Mouse (Mus musculus): ENCODE measurements around the gene Grhpr. TPM values are rescaled to one million over a fixed set of nuclear protein-coding genes. Genes with fewer than 3 reads are reported as not detected.

Gene Grhpr
- polyA plus RNA-seq, 2 experiments, result 50.1 to 75.7 TPM

- no peak overlapping the region for H3K4me3 ChIP-seq (ENCODE audit: insufficient read depth in 1 of 2, low read depth in 2 of 2, low read length in 2 of 2)
- H3K36me3 ChIP-seq (replicated peaks; ENCODE audit: control insufficient read depth, insufficient read depth, low read depth), result peaks cover 15% of the 10 kb centered on the region
- H3K27ac ChIP-seq, result no peak overlapping the region
- DNase-seq (ENCODE audit: low read depth in 3 of 3, low spot score in 3 of 3), result no peak
- TF ChIP-seq CTCF (IDR thresholded peaks at IDR 0.05; ENCODE audit: low read depth), result 0 out of 2 replicates have a peak, but pooled peaks have one; percentile 15
- no peak for TF ChIP-seq EP300 (IDR thresholded peaks at IDR 0.05; ENCODE audit: low read depth)
- WGBS (ENCODE audit: insufficient replicate concordance), result 88% methylated on average over 18 of the region's 18 CpGs
- no peak for ATAC-seq (ENCODE audit: insufficient read depth)
- no peak overlapping the region for H3K9ac ChIP-seq (replicated peaks)
- no peak overlapping the region for H3K4me2 ChIP-seq (ENCODE audit: low read depth)
- H3K27me3 ChIP-seq (ENCODE audit: control insufficient read depth, insufficient read depth, low read length), result no peaks in the 10 kb centered on the region
- H3K4me1 ChIP-seq (replicated peaks; ENCODE audit: control insufficient read depth in 2 of 2, insufficient read depth in 2 of 2, low read length in 1 of 2), result peaks cover 14 to 28% of the 10 kb centered on the region in 2 experiments
- no peaks in the 10 kb centered on the region for H3K9me3 ChIP-seq (ENCODE audit: control insufficient read depth, low read length)
These were observed 13.6 kb downstream of the Grhpr start for GRCm38 (mm10) chr4:44994776-44995175.

- no peaks in the 10 kb centered on the region for H3K9me3 ChIP-seq (ENCODE audit: control insufficient read depth, low read length)
- H3K36me3 ChIP-seq (replicated peaks; ENCODE audit: control insufficient read depth, insufficient read depth, low read depth), result peaks cover 8% of the 10 kb centered on the region
- H3K4me3 ChIP-seq (ENCODE audit: insufficient read depth in 1 of 2, low read depth in 2 of 2, low read length in 2 of 2), result no peak overlapping the region
- no peak for ATAC-seq (ENCODE audit: insufficient read depth)
- TF ChIP-seq EP300 (IDR thresholded peaks at IDR 0.05; ENCODE audit: low read depth) (no peak), CTCF (IDR thresholded peaks at IDR 0.05; ENCODE audit: low read depth) (no peak)
- WGBS (ENCODE audit: insufficient replicate concordance), result 70% methylated on average over 3 of the region's 3 CpGs
- H3K4me1 ChIP-seq (replicated peaks; ENCODE audit: control insufficient read depth in 2 of 2, insufficient read depth in 2 of 2, low read length in 1 of 2), result peaks cover 14 to 28% of the 10 kb centered on the region in 2 experiments
- no peak overlapping the region for H3K27ac ChIP-seq
- H3K9ac ChIP-seq (replicated peaks), result no peak overlapping the region
- no peaks in the 10 kb centered on the region for H3K27me3 ChIP-seq (ENCODE audit: control insufficient read depth, insufficient read depth, low read length)
- DNase-seq (ENCODE audit: low read depth in 3 of 3, low spot score in 3 of 3), result no peak
- H3K4me2 ChIP-seq (ENCODE audit: low read depth), result no peak overlapping the region
These were observed 16.9 kb downstream of the Grhpr start for GRCm38 (mm10) chr4:44998071-44998470.

- no peak for ATAC-seq (ENCODE audit: insufficient read depth)
These were observed 18.8 kb downstream of the Grhpr start for GRCm38 (mm10) chr4:45000001-45000400.

GRCm38 (mm10) chr4:45005452-45005851 lies 24.3 kb downstream of the Grhpr start:
- Histone ChIP-seq H3K4me3 (ENCODE audit: insufficient read depth in 1 of 2, low read depth in 2 of 2, low read length in 2 of 2) (no peak overlapping the region), H3K36me3 (replicated peaks; ENCODE audit: control insufficient read depth, insufficient read depth, low read depth) (no peaks in the 10 kb centered on the region), H3K4me2 (ENCODE audit: low read depth) (no peak overlapping the region), H3K27me3 (ENCODE audit: control insufficient read depth, insufficient read depth, low read length) (no peaks in the 10 kb centered on the region), H3K9me3 (ENCODE audit: control insufficient read depth, low read length) (no peaks in the 10 kb centered on the region), H3K27ac (no peak overlapping the region), H3K4me1 (replicated peaks; ENCODE audit: control insufficient read depth in 2 of 2, insufficient read depth in 2 of 2, low read length in 1 of 2) (peaks cover 6 to 9% of the 10 kb centered on the region in 2 experiments), H3K9ac (replicated peaks) (no peak overlapping the region)
- no peak for DNase-seq (ENCODE audit: low read depth in 3 of 3, low spot score in 3 of 3)
- TF ChIP-seq CTCF (IDR thresholded peaks at IDR 0.05; ENCODE audit: low read depth) (no peak), EP300 (IDR thresholded peaks at IDR 0.05; ENCODE audit: low read depth) (no peak)
- WGBS (ENCODE audit: insufficient replicate concordance), result 56% methylated on average over 3 of the region's 3 CpGs
- ATAC-seq (ENCODE audit: insufficient read depth), result no peak

More at GRCm38 (mm10) chr4:45000001-45000400, 18.8 kb downstream of the Grhpr start:
- 80% methylated on average over 6 of the region's 6 CpGs for WGBS (ENCODE audit: insufficient replicate concordance)
- H3K27ac ChIP-seq, result no peak overlapping the region
- no peaks in the 10 kb centered on the region for H3K9me3 ChIP-seq (ENCODE audit: control insufficient read depth, low read length)
- no peaks in the 10 kb centered on the region for H3K27me3 ChIP-seq (ENCODE audit: control insufficient read depth, insufficient read depth, low read length)
- no peak overlapping the region for H3K9ac ChIP-seq (replicated peaks)
- H3K4me1 ChIP-seq (replicated peaks; ENCODE audit: control insufficient read depth in 2 of 2, insufficient read depth in 2 of 2, low read length in 1 of 2), result peaks cover under 1 to 9% of the 10 kb centered on the region in 2 experiments; a peak in 3 of 4 replicates
- H3K36me3 ChIP-seq (replicated peaks; ENCODE audit: control insufficient read depth, insufficient read depth, low read depth), result peaks cover under 1% of the 10 kb centered on the region; the same call in 1 of the 2 replicates
- H3K4me2 ChIP-seq (ENCODE audit: low read depth), result no peak overlapping the region
- DNase-seq (ENCODE audit: low read depth in 3 of 3, low spot score in 3 of 3), result no peak
- H3K4me3 ChIP-seq (ENCODE audit: insufficient read depth in 1 of 2, low read depth in 2 of 2, low read length in 2 of 2), result no peak overlapping the region
- TF ChIP-seq EP300 (IDR thresholded peaks at IDR 0.05; ENCODE audit: low read depth), result no peak
- no peak for TF ChIP-seq CTCF (IDR thresholded peaks at IDR 0.05; ENCODE audit: low read depth)

GRCm38 (mm10) chr4:45010806-45011415 lies 29.7 kb downstream of the Grhpr start:
- H3K27me3 ChIP-seq (ENCODE audit: control insufficient read depth, insufficient read depth, low read length), result no peaks in the 10 kb centered on the region
- WGBS (ENCODE audit: insufficient replicate concordance), result 15% methylated on average over 11 of the region's 11 CpGs
- ATAC-seq (ENCODE audit: insufficient read depth) (no peak), DNase-seq (ENCODE audit: low read depth in 3 of 3, low spot score in 3 of 3) (no peak)
- H3K4me1 ChIP-seq (replicated peaks; ENCODE audit: control insufficient read depth in 2 of 2, insufficient read depth in 2 of 2, low read length in 1 of 2), result peaks cover 18 to 19% of the 10 kb centered on the region in 2 experiments
- peak overlapping the region; percentile 81 to 83 for H3K4me3 ChIP-seq (ENCODE audit: insufficient read depth in 1 of 2, low read depth in 2 of 2, low read length in 2 of 2)
- H3K4me2 ChIP-seq (ENCODE audit: low read depth), result peak overlapping the region; percentile 97
- H3K27ac ChIP-seq, result peak overlapping the region; percentile 88
- TF ChIP-seq CTCF (IDR thresholded peaks at IDR 0.05; ENCODE audit: low read depth), result no peak
- no peak for TF ChIP-seq EP300 (IDR thresholded peaks at IDR 0.05; ENCODE audit: low read depth)
- no peaks in the 10 kb centered on the region for H3K9me3 ChIP-seq (ENCODE audit: control insufficient read depth, low read length)
- peak overlapping the region; percentile 84 for H3K9ac ChIP-seq (replicated peaks)
- no peaks in the 10 kb centered on the region for H3K36me3 ChIP-seq (replicated peaks; ENCODE audit: control insufficient read depth, insufficient read depth, low read depth)

Data from liver, embryonic 14.5 days (tissue).